Mouse (Mus musculus): ENCODE results near the gene Cr1l. TPM values are rescaled to one million over a fixed set of nuclear protein-coding genes. Genes with fewer than 3 reads are reported as not detected.

Cr1l gene
- 10 to 100 TPM; 71.6 to 86.7 TPM for total RNA-seq (2021)
- long read RNA-seq, experiment 1, transcript Cr1l-201 (10 exons, 1,651 nt): major isoform, 17 of 66 reads
- long read RNA-seq, experiment 1, partial matches to known transcripts: 5 of 66 reads
- long read RNA-seq, experiment 1, other reads (novel, unspliced or antisense): 39 of 66 reads
- long read RNA-seq, experiment 2, transcript Cr1l-201 (10 exons, 1,651 nt): major isoform, 7 of 19 reads
- long read RNA-seq, experiment 2, partial matches to known transcripts: 1 of 19 reads
- long read RNA-seq, experiment 2, other reads (novel, unspliced or antisense): 11 of 19 reads

GRCm38 (mm10) chr1:195130953-195131674 lies at the start of gene Cr1l:
TSS of gene Cr1l (minus strand) at chr1:195131586.
- DNase-seq: peak; percentile 93 to 94

GRCm38 (mm10) chr1:195175980-195176931 lies 44.9 kb upstream of the Cr1l start, which contains the start of gene Cr2:
TSS of gene Cr2 (minus strand) at chr1:195176716.
- peak; percentile 24 to 45 for DNase-seq

- no peak for DNase-seq
These were observed 33.8 kb upstream of the Cr1l start for GRCm38 (mm10) chr1:195164996-195165755.

- peak in 1 of 2 experiments; percentile 7 for DNase-seq
These were observed 684 bp upstream of the Cr1l start for GRCm38 (mm10) chr1:195132070-195132469.

GRCm38 (mm10) chr1:195131675-195132015 lies 259 bp upstream of the Cr1l start:
- no peak for DNase-seq

- DNase-seq: no peak
These were observed 907 bp downstream of the Cr1l start for GRCm38 (mm10) chr1:195130479-195130878.

GRCm38 (mm10) chr1:195129867-195130266 lies 1.5 kb downstream of the Cr1l start:
- DNase-seq: no peak

GRCm38 (mm10) chr1:195114414-195114813 lies 17.0 kb downstream of the Cr1l start:
- no peak for DNase-seq

GRCm38 (mm10) chr1:195113621-195114020 lies 17.8 kb downstream of the Cr1l start:
- no peak for DNase-seq

- DNase-seq: no peak
These were observed 30.7 kb downstream of the Cr1l start for GRCm38 (mm10) chr1:195100693-195101092.

GRCm38 (mm10) chr1:195098004-195098403 lies 33.4 kb downstream of the Cr1l start:
- DNase-seq: no peak

- peak; percentile 89 for DNase-seq
These were observed 39.1 kb downstream of the Cr1l start, which contains the start of gene Cd46 for GRCm38 (mm10) chr1:195092220-195092720. TSS of gene Cd46 (minus strand) at chr1:195092249.

GRCm38 (mm10) chr1:195091699-195092219 lies 39.6 kb downstream of the Cr1l start:
- DNase-seq: no peak

GRCm38 (mm10) chr1:195082142-195082541 lies 49.2 kb downstream of the Cr1l start:
- DNase-seq: no peak

Other genes starting within 250 kb of the Cr1l start
- 10 to 100 TPM; 45.0 to 62.8 TPM for gene Cd34, start 192.8 kb downstream of the Cr1l start, total RNA-seq (2021)
- gene Cd46, start 39.3 kb downstream of the Cr1l start, total RNA-seq (2021): 1 to 10 TPM; 1.3 to 2.0 TPM
- gene Cr2, start 45.1 kb upstream of the Cr1l start, total RNA-seq (2021): under 1 TPM; 0.17 to 0.46 TPM